Mouse (Mus musculus): ENCODE results near the gene Cygb.

DNA sequence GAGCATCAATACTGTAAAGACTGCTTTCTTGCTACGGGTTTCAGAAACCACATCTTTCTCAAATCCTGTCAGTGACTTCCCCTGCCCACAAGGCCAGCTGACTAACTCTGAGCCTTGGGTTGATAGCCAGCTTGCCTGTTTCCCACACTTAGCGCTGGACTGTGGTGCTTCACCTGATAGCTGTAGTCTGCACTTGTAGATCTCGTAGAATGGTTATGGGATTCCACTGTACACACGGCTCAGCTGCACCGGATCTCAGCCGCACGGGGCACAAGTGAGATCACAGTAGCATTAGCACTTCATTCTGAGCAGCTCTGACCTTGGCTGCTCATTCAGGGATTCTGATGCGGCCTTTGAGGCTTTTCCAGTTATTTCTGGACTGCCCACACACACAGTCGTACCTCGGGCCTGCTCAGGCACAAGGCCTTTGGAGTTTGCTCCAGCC lies 14.3 kb upstream of the Cygb start:
- TF ChIP-seq CTCF (IDR thresholded peaks at IDR 0.05; ENCODE audit: low read depth, low read length) (no peak), POLR2A (IDR thresholded peaks at IDR 0.05; ENCODE audit: borderline replicate concordance, low read depth, low read length) (no peak)
